Mouse (Mus musculus) MEL (cell line): Measurements from ENCODE around the gene Pfn1. TPM values are rescaled to one million over a fixed set of nuclear protein-coding genes. Genes with fewer than 3 reads are reported as not detected.
A peak's percentile ranks its signal among the peaks of the same experiment; 100 is the strongest.

Experiments used
- DNase-seq: peaks from one replicate; pipeline ENCODE4 v3.0.0; 2011; ENCODE audit warnings: low read depth, low spot score
- H3K27ac ChIP-seq: 2 replicates; pipeline ENCODE4 v1.5.1; 2012; ENCODE audit warnings: low read depth, mild to moderate bottlenecking, control low read depth, low read length, moderate library complexity; ENCODE audit not compliant: control insufficient read depth
- H3K27me3 ChIP-seq, 2 experiments: fragments of 150-350 bp in 1 of 2; sonication (generic) in 1 of 2; 2 replicates each; pipeline ENCODE4 v1.6.1; 2012; ENCODE audit warnings: low read length in 2 of 2, mild to moderate bottlenecking in 2 of 2, improper control_type of control experiment in 1 of 2, moderate library complexity in 1 of 2; ENCODE audit not compliant: insufficient read depth in 2 of 2, control insufficient read depth in 1 of 2
- H3K36me3 ChIP-seq, 2 experiments: 2 replicates each; pipeline ENCODE4 v1.6.1; 2012 to 2014; ENCODE audit warnings: low read length in 2 of 2, improper control_type of control experiment in 1 of 2, inconsistent platforms in 1 of 2, mild to moderate bottlenecking in 1 of 2; ENCODE audit not compliant: insufficient read depth in 2 of 2, control insufficient read depth in 1 of 2
- H3K4me1 ChIP-seq, 2 experiments: fragments of 150-350 bp in 1 of 2; sonication (generic) in 1 of 2; 2 replicates each; pipeline ENCODE4 v1.6.1; 2012; ENCODE audit warnings: low read length in 2 of 2, improper control_type of control experiment in 1 of 2, mild to moderate bottlenecking in 1 of 2; ENCODE audit not compliant: insufficient read depth in 2 of 2, control insufficient read depth in 1 of 2
- H3K4me3 ChIP-seq, 2 experiments: fragments of 150-350 bp in 1 of 2; sonication (generic) in 1 of 2; 2 replicates each; pipeline ENCODE4 v1.5.1; 2012; ENCODE audit warnings: low read depth in 2 of 2, low read length in 2 of 2, mild to moderate bottlenecking in 2 of 2, moderate library complexity in 2 of 2, control low read depth in 1 of 2, improper control_type of control experiment in 1 of 2; ENCODE audit not compliant: control insufficient read depth in 1 of 2, insufficient read depth in 1 of 2
- H3K79me2 ChIP-seq: 2 replicates; pipeline ENCODE4 v1.6.1; 2012; ENCODE audit warnings: mild to moderate bottlenecking, low read length, moderate library complexity; ENCODE audit not compliant: control insufficient read depth, poor library complexity, insufficient read depth
- H3K9ac ChIP-seq: 2 replicates; pipeline ENCODE4 v1.6.1; 2012; ENCODE audit warnings: low read depth, mild to moderate bottlenecking, control low read depth, low read length, moderate library complexity; ENCODE audit not compliant: control insufficient read depth, poor library complexity, severe bottlenecking
- H3K9me3 ChIP-seq: fragments of 150-350 bp; sonication (generic); replicated peaks from 2 replicates; pipeline ENCODE4 v1.6.1; 2012; ENCODE audit warnings: mild to moderate bottlenecking, low read length, improper control_type of control experiment, moderate library complexity; ENCODE audit not compliant: insufficient read depth
- BHLHE40 ChIP-seq: IDR thresholded peaks from 2 replicates; pipeline ENCODE4 v1.6.1; 2012; ENCODE audit warnings: low read depth, mild to moderate bottlenecking, inconsistent platforms, low read length, improper control_type of control experiment, borderline replicate concordance
- CHD1 ChIP-seq: IDR thresholded peaks from 2 replicates; pipeline ENCODE4 v1.6.1; 2012; ENCODE audit warnings: low read depth, mild to moderate bottlenecking, inconsistent platforms, low read length, improper control_type of control experiment
- EP300 ChIP-seq, 2 experiments: IDR thresholded peaks; 2 replicates each; pipeline ENCODE4 v1.6.1; 2011; ENCODE audit warnings: improper control_type of control experiment in 2 of 2, low read length in 2 of 2, low read depth in 1 of 2, mild to moderate bottlenecking in 1 of 2
- ETS1 ChIP-seq: IDR thresholded peaks from 2 replicates; pipeline ENCODE4 v1.6.1; 2012; ENCODE audit warnings: low read depth, mild to moderate bottlenecking, inconsistent platforms, low read length, improper control_type of control experiment, moderate library complexity
- GABPA ChIP-seq: IDR thresholded peaks from 2 replicates; pipeline ENCODE4 v1.6.1; 2012; ENCODE audit warnings: low read depth, mild to moderate bottlenecking, inconsistent platforms, low read length, improper control_type of control experiment, moderate library complexity
- GATA1 ChIP-seq: IDR thresholded peaks from 2 replicates; pipeline ENCODE4 v1.6.1; 2011; ENCODE audit warnings: low read depth, low read length, improper control_type of control experiment
- HCFC1 ChIP-seq: IDR thresholded peaks from 2 replicates; pipeline ENCODE4 v1.6.1; 2012; ENCODE audit warnings: low read depth, mild to moderate bottlenecking, inconsistent platforms, low read length, improper control_type of control experiment, moderate library complexity
- JUND ChIP-seq: IDR thresholded peaks from 2 replicates; pipeline ENCODE4 v1.6.1; 2011; ENCODE audit warnings: low read depth, mild to moderate bottlenecking, improper control_type of control experiment, low read length
- KAT2A ChIP-seq: conservative IDR thresholded peaks from 2 replicates; pipeline ENCODE4 v1.6.1; 2012; ENCODE audit warnings: low read depth, low read length, improper control_type of control experiment, inconsistent platforms
- MAFK ChIP-seq: IDR thresholded peaks from 2 replicates; pipeline ENCODE4 v1.6.1; 2011; ENCODE audit warnings: low read depth, mild to moderate bottlenecking, low read length, improper control_type of control experiment, borderline replicate concordance
- MAX ChIP-seq: IDR thresholded peaks from 2 replicates; pipeline ENCODE4 v1.6.1; 2011; ENCODE audit warnings: low read length, improper control_type of control experiment
- MEF2A ChIP-seq: IDR thresholded peaks from 2 replicates; pipeline ENCODE4 v1.6.1; 2014; ENCODE audit warnings: low read depth, mild to moderate bottlenecking, inconsistent platforms, low read length, improper control_type of control experiment; ENCODE audit not compliant: poor library complexity, insufficient replicate concordance, severe bottlenecking; ENCODE audit errors: extremely low read depth
- MXI1 ChIP-seq: IDR thresholded peaks from 2 replicates; pipeline ENCODE4 v1.6.1; 2011; ENCODE audit warnings: mild to moderate bottlenecking, low read depth, low read length, improper control_type of control experiment
- POLR2AphosphoS2 ChIP-seq: IDR thresholded peaks from 2 replicates; pipeline ENCODE4 v1.6.1; 2011; ENCODE audit warnings: low read length, improper control_type of control experiment
- POLR2AphosphoS5 ChIP-seq: IDR thresholded peaks from 2 replicates; pipeline ENCODE4 v1.6.1; 2012; ENCODE audit warnings: low read depth, borderline replicate concordance, mild to moderate bottlenecking, inconsistent platforms, low read length, moderate library complexity, mixed read lengths
- RAD21 ChIP-seq: IDR thresholded peaks from 2 replicates; pipeline ENCODE4 v1.6.1; 2011; ENCODE audit warnings: mild to moderate bottlenecking, low read depth, low read length, improper control_type of control experiment
- SMC3 ChIP-seq: IDR thresholded peaks from 2 replicates; pipeline ENCODE4 v1.6.1; 2011; ENCODE audit warnings: low read depth, low read length, improper control_type of control experiment
- UBTF ChIP-seq: IDR thresholded peaks from 2 replicates; pipeline ENCODE4 v1.6.1; 2012; ENCODE audit warnings: low read depth, mild to moderate bottlenecking, inconsistent platforms, low read length, improper control_type of control experiment, moderate library complexity, borderline replicate concordance; ENCODE audit not compliant: insufficient read depth
- USF1 ChIP-seq: IDR thresholded peaks from 2 replicates; pipeline ENCODE4 v1.6.1; 2014; ENCODE audit warnings: low read depth, mild to moderate bottlenecking, inconsistent platforms, low read length, improper control_type of control experiment, moderate library complexity
- USF2 ChIP-seq, 2 experiments: IDR thresholded peaks; 2 replicates each; pipeline ENCODE4 v1.6.1; 2011 to 2012; ENCODE audit warnings: improper control_type of control experiment in 2 of 2, low read length in 2 of 2, borderline replicate concordance in 1 of 2, inconsistent platforms in 1 of 2, low read depth in 1 of 2, mild to moderate bottlenecking in 1 of 2; ENCODE audit not compliant: insufficient read depth in 1 of 2
- ZC3H11A ChIP-seq: IDR thresholded peaks from 2 replicates; pipeline ENCODE4 v1.6.1; 2012; ENCODE audit warnings: low read depth, mild to moderate bottlenecking, inconsistent platforms, low read length, improper control_type of control experiment
- ZKSCAN1 ChIP-seq: IDR thresholded peaks from 2 replicates; pipeline ENCODE4 v1.6.1; 2012; ENCODE audit warnings: low read depth, mild to moderate bottlenecking, inconsistent platforms, low read length, improper control_type of control experiment, moderate library complexity
- polyA plus RNA-seq, 2 experiments: library from polyadenylated mRNA; stranded (reverse) in 1 of 2; unstranded in 1 of 2; fragments of >175 nt in 1 of 2; fragments of >200 nt in 1 of 2; gene quantifications; 2 replicates each; pipeline versions ENCODE4 v1.2.1 to v1.2.4; 2012; ENCODE audit warnings: low replicate concordance in 2 of 2, low read depth in 1 of 2; ENCODE audit not compliant: insufficient read length in 2 of 2, insufficient read depth in 1 of 2, missing spikeins in 1 of 2
- total RNA-seq: library from RNA; depleted of rRNA; stranded (reverse); fragments of 300-350 nt; gene quantifications from 2 replicates; pipeline ENCODE4 v1.2.3, GENCODE M21; 2012

Gene Pfn1
- total and polyA plus RNA-seq, 3 experiments: 1,332 to 5,980 (median 2,392) TPM

DNA sequence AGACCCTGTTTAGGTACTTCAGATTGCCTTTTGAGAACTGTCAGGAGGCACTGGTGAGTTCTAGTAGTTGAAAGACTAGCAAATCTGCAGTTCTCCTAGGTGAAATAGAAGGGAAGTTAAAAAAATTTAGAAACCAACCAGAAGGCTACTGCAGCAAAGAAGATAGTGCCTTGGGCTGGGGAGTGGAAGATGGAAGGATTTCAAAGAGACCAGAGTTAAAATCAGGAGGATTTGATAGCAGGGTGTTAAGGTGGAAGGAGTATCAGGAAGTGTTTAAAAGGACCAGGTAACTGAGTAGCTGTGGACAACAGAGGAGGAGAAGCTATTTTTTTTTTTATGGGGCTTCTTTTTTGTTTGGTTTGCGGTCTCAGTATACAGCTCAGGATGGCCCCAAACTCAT lies 16.7 kb downstream of the Pfn1 start (continued):
- TF ChIP-seq ETS1 (peak; percentile 59), MAX (peak; percentile 48; the same call in 1 of the 2 replicates), GABPA (no peak), UBTF (no peak), POLR2AphosphoS5 (no peak), RAD21 (no peak), USF1 (no peak), MEF2A (no peak), ZC3H11A (no peak), JUND (0 out of 2 replicates have a peak, but pooled peaks have one; percentile 41), SMC3 (no peak), CHD1 (0 out of 2 replicates have a peak, but pooled peaks have one; percentile 25), HCFC1 (no peak; the same call in 1 of the 2 replicates)
- TF ChIP-seq, all 39 proteins: peak for 15

DNA sequence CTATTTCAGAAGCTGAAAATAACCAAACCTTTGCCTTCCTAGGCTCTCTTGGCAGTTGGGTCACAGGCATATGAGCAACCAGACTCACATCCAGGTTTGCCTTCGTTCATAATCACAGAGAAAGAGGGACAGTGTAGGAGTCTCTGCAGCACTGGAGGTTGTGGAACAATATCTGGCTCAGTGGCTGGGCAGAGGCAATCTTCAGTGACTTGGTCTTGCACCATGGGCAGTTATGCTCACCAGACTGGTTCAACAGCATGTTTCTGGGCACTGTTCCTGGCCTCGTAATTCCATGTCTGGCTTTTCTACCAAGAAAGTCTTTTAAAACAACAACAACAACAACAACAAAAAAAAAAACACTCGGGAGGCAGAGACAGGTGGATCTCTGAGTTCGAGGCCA lies 18.8 kb downstream of the Pfn1 start:
- H3K4me1 ChIP-seq: peaks cover 14 to 38% of the 10 kb centered on the region in 2 experiments
- H3K27ac ChIP-seq: no peak overlapping the region
- H3K36me3 ChIP-seq: peaks cover 0 to 36% of the 10 kb centered on the region in 2 experiments; a peak in 2 of 4 replicates
- TF ChIP-seq EP300 (IDR thresholded peaks at IDR 0.05; ENCODE audit: low read depth in 1 of 2, low read length in 2 of 2) (no peak), BHLHE40 (no peak), USF2 (IDR thresholded peaks at IDR 0.05; ENCODE audit: borderline replicate concordance in 1 of 2, insufficient read depth in 1 of 2, low read depth in 1 of 2, low read length in 2 of 2) (no peak), KAT2A (no peak), MAFK (no peak), RAD21 (no peak), JUND (no peak), GATA1 (no peak), ZKSCAN1 (no peak), POLR2AphosphoS2 (no peak), MXI1 (no peak)
- TF ChIP-seq, all 39 proteins: peak for 0
- DNase-seq: no peak
- no peak overlapping the region for H3K9ac ChIP-seq
- peaks cover 8% of the 10 kb centered on the region; the same call in 1 of the 2 replicates for H3K79me2 ChIP-seq
- no peaks in the 10 kb centered on the region for H3K27me3 ChIP-seq
- no peaks in the 10 kb centered on the region for H3K9me3 ChIP-seq
- no peak overlapping the region for H3K4me3 ChIP-seq
